13 mouse cellular contexts compared by ENCODE assay signal in the genomic region with DNA sequence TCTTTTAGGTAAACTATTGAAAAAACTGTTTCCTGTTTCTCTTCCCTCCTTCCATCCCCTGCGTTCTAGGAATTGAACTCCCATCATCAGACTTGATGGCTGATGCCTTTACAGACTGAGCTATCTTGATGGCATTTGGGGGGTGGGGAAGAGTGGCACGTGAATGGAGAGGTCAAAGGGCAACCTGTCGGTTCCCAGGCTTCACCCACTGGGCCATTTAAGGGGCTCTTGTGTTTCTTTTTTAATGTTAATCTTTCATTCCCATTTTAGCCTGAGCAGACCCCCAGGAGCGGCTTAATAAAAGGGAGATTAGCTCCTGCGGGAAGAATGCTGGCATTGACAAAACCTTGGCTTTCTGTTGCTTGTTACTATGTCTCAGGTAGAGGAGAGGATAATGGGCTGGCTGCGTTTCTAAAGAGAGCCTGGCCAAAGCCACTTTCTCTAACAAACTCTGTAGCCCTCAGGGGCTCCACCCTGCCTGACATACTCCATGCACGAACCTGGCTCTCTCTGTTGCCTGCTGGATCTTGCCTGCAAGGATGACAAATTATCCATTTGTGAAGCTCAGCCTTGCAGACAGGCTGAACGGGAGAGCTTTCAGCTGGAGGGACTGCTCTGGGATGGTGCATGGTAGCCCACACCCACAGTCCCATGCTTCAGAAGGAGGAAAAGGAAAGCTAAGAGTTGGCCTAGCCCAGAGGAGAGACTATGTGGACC. TPM values are rescaled to one million over a fixed set of nuclear protein-coding genes. Genes with fewer than 3 reads are reported as not detected.
DNase-seq lines count a peak whose midpoint lies in the region; ATAC-seq and TF ChIP-seq lines count a peak whose summit lies in the region.
"Had no signal": no experiment of that assay in that cellular context is flagged by ENCODE, and none has a peak within 500 bp of the region (broad histone marks: within the 10 kb centered on the region; RNA-seq: fewer than 3 reads in every experiment).

No protein-coding gene starts in this region.

- WGBS in forebrain, embryonic 12.5 days, result 4% methylated on average over 8 of the region's 8 CpGs
- WGBS in limb, embryonic 14.5 days, result 23% methylated on average over 8 of the region's 8 CpGs

- no peak overlapping the region for H3K4me2 ChIP-seq in forebrain, embryonic 12.5 days
- H3K4me2 ChIP-seq in limb, embryonic 14.5 days (replicated peaks; ENCODE audit: low read depth, low read length, severe bottlenecking), result no peak overlapping the region
- H3K4me2 ChIP-seq: heart, embryonic 11.5 days; intestine, embryonic 15.5 days had no signal

- peaks cover 18% of the 10 kb centered on the region for H3K4me1 ChIP-seq in forebrain, embryonic 12.5 days
- peaks cover 10% of the 10 kb centered on the region; the same call in 1 of the 2 replicates for H3K4me1 ChIP-seq in limb, embryonic 14.5 days (ENCODE audit: control insufficient read depth, insufficient read depth, low read length)

- H3K9me3 ChIP-seq in forebrain, embryonic 12.5 days, result no peaks in the 10 kb centered on the region
- no peaks in the 10 kb centered on the region for H3K9me3 ChIP-seq in limb, embryonic 14.5 days (ENCODE audit: control insufficient read depth, low read length)
- H3K9me3 ChIP-seq: intestine, embryonic 15.5 days had no signal

- H3K9ac ChIP-seq in forebrain, embryonic 12.5 days, result peak overlapping the region; percentile 12; the same call in 1 of the 2 replicates
- no peak overlapping the region for H3K9ac ChIP-seq in limb, embryonic 14.5 days (ENCODE audit: low read depth, low read length, severe bottlenecking)
- H3K9ac ChIP-seq: intestine, embryonic 15.5 days had no signal

- peak; percentile 11 for DNase-seq in urinary bladder, postnatal 14 days (ENCODE audit: low spot score)
- no peak for DNase-seq in urinary bladder, postnatal 10 days (ENCODE audit: low spot score)
- DNase-seq in limb, embryonic 14.5 days (ENCODE audit: low spot score), result peak; percentile 31
- DNase-seq in yolk sac, embryonic 10.5 days (ENCODE audit: low spot score), result peak; percentile 59
- DNase-seq in heart, adult 8-10 months (ENCODE audit: low spot score), result no peak
- no peak for DNase-seq in frontal cortex, adult 2 months (ENCODE audit: extremely low spot score in 1 of 2, low spot score in 1 of 2)
- no peak for DNase-seq in cerebellum, adult 11 months
- DNase-seq: cerebellum, adult 9-10 months; layer of hippocampus, adult 9-11 months had no signal

- H3K27ac ChIP-seq in forebrain, embryonic 12.5 days, result peak overlapping the region; percentile 27; the same call in 1 of the 2 replicates
- H3K27ac ChIP-seq in limb, embryonic 14.5 days (replicated peaks; ENCODE audit: low read depth, low read length), result no peak overlapping the region
- H3K27ac ChIP-seq: intestine, embryonic 15.5 days had no signal

- H3K4me3 ChIP-seq in forebrain, embryonic 12.5 days (replicated peaks), result no peak overlapping the region
- no peak overlapping the region for H3K4me3 ChIP-seq in limb, embryonic 14.5 days (replicated peaks; ENCODE audit: low read length)
- H3K4me3 ChIP-seq: intestine, embryonic 15.5 days had no signal

- no peak for TF ChIP-seq POLR2A in limb, embryonic 14.5 days (IDR thresholded peaks at IDR 0.05; ENCODE audit: borderline replicate concordance, extremely low read depth, insufficient read depth, insufficient read length)

- no peaks in the 10 kb centered on the region for H3K27me3 ChIP-seq in forebrain, embryonic 12.5 days
- no peaks in the 10 kb centered on the region for H3K27me3 ChIP-seq in limb, embryonic 14.5 days (ENCODE audit: control insufficient read depth, insufficient read depth, low read length)
- H3K27me3 ChIP-seq: intestine, embryonic 15.5 days had no signal

- ATAC-seq in forebrain, embryonic 12.5 days (ENCODE audit: low FRiP score), result peak; percentile 45; the same call in 1 of the 2 replicates
- ATAC-seq in limb, embryonic 14.5 days (ENCODE audit: low FRiP score, low read depth), result peak; percentile 31; the same call in 1 of the 2 replicates
- ATAC-seq: CD4-positive, CD25-positive, alpha-beta regulatory T cell, adult 4 months; intestine, embryonic 15.5 days had no signal

- no peaks in the 10 kb centered on the region; the same call in 1 of the 2 replicates for H3K36me3 ChIP-seq in forebrain, embryonic 12.5 days (replicated peaks)
- H3K36me3 ChIP-seq in limb, embryonic 14.5 days (ENCODE audit: control insufficient read depth, insufficient read depth, low read length), result 0 out of 2 replicates have a peak, but pooled peaks cover 3% of the 10 kb centered on the region

RNA-seq across cellular contexts. Expression of a gene that starts 19.1 kb away (rescaled TPM):
- 14.4 and 15.6 TPM in 2 replicates for polyA plus RNA-seq in forebrain, embryonic 12.5 days (2016; fragmentation: Nextera tagmentation; extraction: Ambion mirVana)
- polyA plus RNA-seq in limb, embryonic 14.5 days (2012; rRNA removed), result 64.1 and 67.4 TPM in 2 replicates
- polyA plus RNA-seq in limb, embryonic 14.5 days (2014; fragmentation: Nextera tagmentation; extraction: Ambion mirVana), result 23.3 and 29.8 TPM in 2 replicates
- total RNA-seq in heart, adult 8-10 months (2022), result 10 to 100 TPM; 32.8 to 40.1 (median 34.9) TPM
- polyA plus RNA-seq in frontal cortex, adult 2 months (2012; rRNA removed), result 40.7 and 42.1 TPM in 2 replicates

Comparison
In these comparisons a context has a peak if more than half of its experiments do, and no peak if none do; other contexts are left out.
1. DNase-seq: peak in urinary bladder, postnatal 14 days (single experiment), limb, embryonic 14.5 days (single experiment) and yolk sac, embryonic 10.5 days (single experiment); none in urinary bladder, postnatal 10 days (single experiment), heart, adult 8-10 months (single experiment), frontal cortex, adult 2 months (0 of 2) and cerebellum, adult 11 months (single experiment).